Mouse (Mus musculus) cerebellum, adult 2 months (tissue): ENCODE data around the gene Plcd4.

Experiments used
- CTCF ChIP-seq: fragments of 200-500 bp; IDR thresholded peaks from 2 replicates; pipeline ENCODE4 v1.5.1; 2011; ENCODE audit warnings: low read depth, mild to moderate bottlenecking, control low read depth, low read length, moderate library complexity, borderline replicate concordance; ENCODE audit not compliant: insufficient read depth
- POLR2A ChIP-seq: fragments of 200-500 bp; IDR thresholded peaks from 2 replicates; pipeline ENCODE4 v1.6.1; 2011; ENCODE audit warnings: low read length, control low read depth, borderline replicate concordance; ENCODE audit not compliant: insufficient read depth

GRCm38 (mm10) chr1:74544184-74544583, 1.5 kb downstream of the Plcd4 start, which contains the start of gene Usp37:
- TF ChIP-seq CTCF (no peak), POLR2A (no peak)
